Mouse (Mus musculus): Measurements from ENCODE around the gene Cenpk. TPM values are rescaled to one million over a fixed set of nuclear protein-coding genes. Genes with fewer than 3 reads are reported as not detected.
A peak's percentile ranks its signal among the peaks of the same experiment; 100 is the strongest.

Gene Cenpk
- total and polyA plus RNA-seq, 3 experiments, result 8.9 to 408 (median 20.3) TPM

- TF ChIP-seq E2F4 (IDR thresholded peaks at IDR 0.05; ENCODE audit: borderline replicate concordance, low read depth, low read length) (no peak), MYB (IDR thresholded peaks at IDR 0.05; ENCODE audit: low read depth, low read length) (0 out of 2 replicates have a peak, but pooled peaks have one; percentile 11)
Observed at GRCm38 (mm10) chr13:104286897-104287309, 58.5 kb downstream of the Cenpk start (continued).

- peak; percentile 50 for DNase-seq (ENCODE audit: low read depth, low spot score)
- TF ChIP-seq NRF1 (IDR thresholded peaks at IDR 0.05; ENCODE audit: insufficient read depth, low read depth, low read length, poor library complexity, severe bottlenecking) (peak; percentile 56), TAL1 (IDR thresholded peaks at IDR 0.05; ENCODE audit: low read length) (no peak), ZKSCAN1 (IDR thresholded peaks at IDR 0.05; ENCODE audit: low read depth, low read length) (no peak), JUND (IDR thresholded peaks at IDR 0.05; ENCODE audit: low read depth, low read length) (peak; percentile 82; the same call in 1 of the 2 replicates), MXI1 (IDR thresholded peaks at IDR 0.05; ENCODE audit: low read depth, low read length) (peak; percentile 14; the same call in 1 of the 2 replicates), POLR2AphosphoS5 (IDR thresholded peaks at IDR 0.05; ENCODE audit: borderline replicate concordance, low read depth, low read length) (no peak), USF2 (IDR thresholded peaks at IDR 0.05; ENCODE audit: borderline replicate concordance in 1 of 2, insufficient read depth in 1 of 2, low read depth in 1 of 2, low read length in 2 of 2) (no peak), POLR2AphosphoS2 (IDR thresholded peaks at IDR 0.05; ENCODE audit: low read length) (no peak), ZNF384 (IDR thresholded peaks at IDR 0.05; ENCODE audit: low read depth, low read length) (peak; percentile 43), MYC (IDR thresholded peaks at IDR 0.05; ENCODE audit: low read depth, low read length) (no peak), MAZ (IDR thresholded peaks at IDR 0.05; ENCODE audit: low read depth, low read length) (0 out of 2 replicates have a peak, but pooled peaks have one; percentile 6)
- Histone ChIP-seq H3K79me2 (ENCODE audit: control insufficient read depth, insufficient read depth, low read length, poor library complexity) (no peaks in the 10 kb centered on the region; the same call in 1 of the 2 replicates), H3K4me3 (ENCODE audit: control insufficient read depth in 1 of 2, insufficient read depth in 1 of 2, low read depth in 2 of 2, low read length in 2 of 2) (peak within 1 kb of the TSS; percentile 57 to 94), H3K36me3 (ENCODE audit: control insufficient read depth in 1 of 2, insufficient read depth in 2 of 2, low read length in 2 of 2) (peaks cover 0 to 6% of the 10 kb centered on the region in 2 experiments; a peak in 2 of 4 replicates), H3K27me3 (ENCODE audit: control insufficient read depth in 1 of 2, insufficient read depth in 2 of 2, low read length in 2 of 2) (peaks cover 0 to 10% of the 10 kb centered on the region in 2 experiments; a peak in 2 of 4 replicates), H3K27ac (ENCODE audit: control insufficient read depth, low read depth, low read length) (peak within 1 kb of the TSS; percentile 57), H3K9me3 (replicated peaks; ENCODE audit: insufficient read depth, low read length) (no peaks in the 10 kb centered on the region), H3K9ac (ENCODE audit: control insufficient read depth, low read depth, low read length, poor library complexity, severe bottlenecking) (peak within 1 kb of the TSS; percentile 58), H3K4me1 (ENCODE audit: control insufficient read depth in 1 of 2, insufficient read depth in 2 of 2, low read length in 2 of 2) (no peaks in the 10 kb centered on the region; a peak in 1 of 4 replicates)
Observed at GRCm38 (mm10) chr13:104287366-104288225, 59.2 kb downstream of the Cenpk start, which contains the start of gene Adamts6. Gene Adamts6 (plus strand): TSS chr13:104287835.

- Histone ChIP-seq H3K9me3 (replicated peaks; ENCODE audit: insufficient read depth, low read length) (no peaks in the 10 kb centered on the region), H3K27me3 (ENCODE audit: control insufficient read depth in 1 of 2, insufficient read depth in 2 of 2, low read length in 2 of 2) (peaks cover 0 to 10% of the 10 kb centered on the region in 2 experiments; a peak in 2 of 4 replicates), H3K36me3 (ENCODE audit: control insufficient read depth in 1 of 2, insufficient read depth in 2 of 2, low read length in 2 of 2) (peaks cover 0 to 6% of the 10 kb centered on the region in 2 experiments; a peak in 2 of 4 replicates), H3K4me1 (ENCODE audit: control insufficient read depth in 1 of 2, insufficient read depth in 2 of 2, low read length in 2 of 2) (no peaks in the 10 kb centered on the region; a peak in 1 of 4 replicates), H3K9ac (ENCODE audit: control insufficient read depth, low read depth, low read length, poor library complexity, severe bottlenecking) (peak overlapping the region; percentile 58; the same call in 1 of the 2 replicates), H3K4me3 (ENCODE audit: control insufficient read depth in 1 of 2, insufficient read depth in 1 of 2, low read depth in 2 of 2, low read length in 2 of 2) (peak overlapping the region; percentile 44 to 57), H3K79me2 (ENCODE audit: control insufficient read depth, insufficient read depth, low read length, poor library complexity) (no peaks in the 10 kb centered on the region; the same call in 1 of the 2 replicates), H3K27ac (ENCODE audit: control insufficient read depth, low read depth, low read length) (no peak overlapping the region)
- peak; percentile 68 for DNase-seq (ENCODE audit: low read depth, low spot score)
- TF ChIP-seq MEF2A (IDR thresholded peaks at IDR 0.05; ENCODE audit: extremely low read depth, insufficient replicate concordance, low read depth, low read length, poor library complexity, severe bottlenecking), result no peak
- 0 out of 2 replicates have a peak, but pooled peaks have one; percentile 30 for TF ChIP-seq ETS1 (IDR thresholded peaks at IDR 0.05; ENCODE audit: low read depth, low read length)
- TF ChIP-seq MXI1 (IDR thresholded peaks at IDR 0.05; ENCODE audit: low read depth, low read length), result peak; percentile 43; the same call in 1 of the 2 replicates
- no peak for TF ChIP-seq MYB (IDR thresholded peaks at IDR 0.05; ENCODE audit: low read depth, low read length)
Observed at GRCm38 (mm10) chr13:104288226-104288859, 59.9 kb downstream of the Cenpk start.
